Mouse (Mus musculus): ENCODE measurements around the gene Qtrt2.
A peak's percentile ranks its signal among the peaks of the same experiment; 100 is the strongest.

Qtrt2 gene

GRCm38 (mm10) chr16:43925001-43925558, 1.5 kb downstream of the Qtrt2 start:
- no peak for DNase-seq

- DNase-seq = no peak
Measured at GRCm38 (mm10) chr16:43922630-43923029, 4.0 kb downstream of the Qtrt2 start.

GRCm38 (mm10) chr16:43922024-43922423, 4.6 kb downstream of the Qtrt2 start:
- DNase-seq = no peak

GRCm38 (mm10) chr16:43918867-43919266, 7.7 kb downstream of the Qtrt2 start:
- DNase-seq = no peak

GRCm38 (mm10) chr16:43908881-43909280, 17.7 kb downstream of the Qtrt2 start:
- no peak for DNase-seq

GRCm38 (mm10) chr16:43900571-43900970, 26.0 kb downstream of the Qtrt2 start:
- no peak for DNase-seq

- no peak for DNase-seq
Measured at GRCm38 (mm10) chr16:43900138-43900537, 26.5 kb downstream of the Qtrt2 start.

GRCm38 (mm10) chr16:43894501-43894900, 32.1 kb downstream of the Qtrt2 start:
- DNase-seq = no peak

- no peak for DNase-seq
Measured at GRCm38 (mm10) chr16:43890747-43891336, 35.8 kb downstream of the Qtrt2 start.

- no peak for DNase-seq
Measured at GRCm38 (mm10) chr16:43890005-43890336, 36.6 kb downstream of the Qtrt2 start.

GRCm38 (mm10) chr16:43889208-43890004, 37.2 kb downstream of the Qtrt2 start, which contains the start of gene Ccdc191:
Ccdc191 (plus strand) TSS chr16:43889800.
- peak; percentile 99 for DNase-seq

- DNase-seq = no peak
Measured at GRCm38 (mm10) chr16:43882329-43882728, 44.3 kb downstream of the Qtrt2 start.

GRCm38 (mm10) chr16:43881636-43882035, 45.0 kb downstream of the Qtrt2 start:
- DNase-seq = no peak

GRCm38 (mm10) chr16:43879769-43880168, 46.8 kb downstream of the Qtrt2 start:
- no peak for DNase-seq

- peak; percentile 6 for DNase-seq
Measured at GRCm38 (mm10) chr16:43871419-43871818, 55.2 kb downstream of the Qtrt2 start.

- no peak for DNase-seq
Measured at GRCm38 (mm10) chr16:43869805-43870204, 56.8 kb downstream of the Qtrt2 start.

- DNase-seq = no peak
Measured at GRCm38 (mm10) chr16:43860624-43861023, 66.0 kb downstream of the Qtrt2 start.

- DNase-seq = no peak
Measured at GRCm38 (mm10) chr16:43858941-43859476, 67.6 kb downstream of the Qtrt2 start.

- no peak for DNase-seq
Measured at GRCm38 (mm10) chr16:43849839-43850238, 76.8 kb downstream of the Qtrt2 start.

- no peak for DNase-seq
Measured at GRCm38 (mm10) chr16:43841236-43841635, 85.4 kb downstream of the Qtrt2 start.

- no peak for DNase-seq
Measured at GRCm38 (mm10) chr16:43831957-43832356, 94.7 kb downstream of the Qtrt2 start.

- DNase-seq = no peak
Measured at GRCm38 (mm10) chr16:43827492-43827891, 99.1 kb downstream of the Qtrt2 start.

- no peak for DNase-seq
Measured at GRCm38 (mm10) chr16:43818404-43818803, 108.2 kb downstream of the Qtrt2 start.

- DNase-seq = no peak
Measured at GRCm38 (mm10) chr16:43816321-43816720, 110.3 kb downstream of the Qtrt2 start.

Measured in lung, postnatal 14 days (tissue).